Mouse (Mus musculus) R1 (cell line): ENCODE measurements around the gene Rars.

ENCODE experiments used
- DNase-seq: peaks from one replicate; pipeline ENCODE4 v3.0.0-alpha.2; 2018; ENCODE audit warnings: low read depth, low spot score

The Rars gene

DNA sequence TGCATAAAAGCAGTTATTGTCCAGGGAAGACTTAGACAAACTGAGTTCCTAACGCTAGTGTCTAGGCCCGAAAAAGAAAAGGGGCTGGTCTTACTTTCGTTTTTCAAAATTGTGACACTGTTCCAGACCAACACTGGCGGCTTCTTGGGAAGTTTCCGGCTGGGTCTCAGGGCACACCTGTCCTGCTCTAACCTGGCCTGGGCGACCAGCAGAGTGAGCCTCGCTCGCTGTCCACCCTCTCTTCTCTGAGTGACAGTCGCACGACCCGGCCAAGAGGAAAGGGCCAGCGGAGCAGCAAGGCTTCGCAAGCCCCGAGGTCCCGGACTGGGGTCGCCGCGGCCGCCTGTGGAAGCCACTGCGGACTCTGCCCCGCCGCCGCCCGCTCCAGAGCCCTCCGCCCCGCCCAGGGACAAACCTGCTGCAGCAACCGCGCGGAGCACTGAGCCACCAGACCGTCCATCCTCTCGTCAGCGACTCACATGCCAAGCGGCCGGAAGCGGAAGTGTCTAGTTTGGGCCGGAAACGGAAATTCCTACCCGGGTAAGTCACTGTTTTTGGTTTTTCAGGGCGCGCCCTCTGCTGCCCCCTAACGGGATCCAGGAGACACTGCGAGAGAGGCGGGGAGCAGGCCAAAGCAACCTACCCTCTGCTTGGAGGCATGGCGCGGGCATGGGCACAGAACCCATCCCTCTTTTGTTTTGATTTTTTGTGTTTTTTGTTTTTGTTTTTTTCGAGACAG is at the start of gene Rars:
TSS of gene Rars (minus strand) at position 485 of the 739 bp plus-strand sequence.
- DNase-seq = peak; percentile 97

DNA sequence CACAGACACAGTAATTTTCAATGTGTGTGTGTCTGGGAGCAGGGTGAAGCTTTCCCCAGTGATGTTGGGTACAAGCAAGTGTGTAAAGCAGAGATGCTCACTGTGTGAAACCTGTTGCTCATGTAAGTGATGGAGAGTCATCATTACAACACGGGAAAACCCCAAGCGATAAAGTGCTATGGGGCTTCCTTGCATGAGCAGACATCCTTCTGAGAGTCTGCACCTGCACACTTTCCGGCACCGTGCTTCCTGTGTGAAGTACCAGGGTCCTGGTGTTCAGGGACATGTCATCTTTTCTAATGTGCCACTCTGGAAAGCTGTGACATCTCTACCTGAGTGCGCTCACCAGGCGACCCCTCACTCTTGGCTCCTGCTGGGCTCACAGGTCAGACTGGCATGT is 48.5 kb upstream of the Rars start:
- no peak for DNase-seq

DNA sequence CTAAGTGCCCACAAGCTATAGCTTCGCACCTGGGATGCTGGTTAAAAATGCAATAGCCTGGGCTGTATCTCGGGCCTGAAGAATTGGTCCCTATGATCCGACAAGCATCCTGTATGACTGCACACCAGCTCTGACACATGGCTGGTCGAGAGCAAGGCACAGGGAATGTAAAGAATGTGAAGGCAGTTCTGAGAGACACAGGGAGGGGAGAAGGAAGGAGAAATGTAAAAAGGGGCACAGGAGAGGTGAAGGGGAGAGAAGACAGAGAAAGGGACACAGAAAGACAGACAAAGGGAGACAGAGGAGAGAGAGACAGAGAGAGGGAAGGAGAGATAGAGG is 44.2 kb upstream of the Rars start:
- DNase-seq = no peak

DNA sequence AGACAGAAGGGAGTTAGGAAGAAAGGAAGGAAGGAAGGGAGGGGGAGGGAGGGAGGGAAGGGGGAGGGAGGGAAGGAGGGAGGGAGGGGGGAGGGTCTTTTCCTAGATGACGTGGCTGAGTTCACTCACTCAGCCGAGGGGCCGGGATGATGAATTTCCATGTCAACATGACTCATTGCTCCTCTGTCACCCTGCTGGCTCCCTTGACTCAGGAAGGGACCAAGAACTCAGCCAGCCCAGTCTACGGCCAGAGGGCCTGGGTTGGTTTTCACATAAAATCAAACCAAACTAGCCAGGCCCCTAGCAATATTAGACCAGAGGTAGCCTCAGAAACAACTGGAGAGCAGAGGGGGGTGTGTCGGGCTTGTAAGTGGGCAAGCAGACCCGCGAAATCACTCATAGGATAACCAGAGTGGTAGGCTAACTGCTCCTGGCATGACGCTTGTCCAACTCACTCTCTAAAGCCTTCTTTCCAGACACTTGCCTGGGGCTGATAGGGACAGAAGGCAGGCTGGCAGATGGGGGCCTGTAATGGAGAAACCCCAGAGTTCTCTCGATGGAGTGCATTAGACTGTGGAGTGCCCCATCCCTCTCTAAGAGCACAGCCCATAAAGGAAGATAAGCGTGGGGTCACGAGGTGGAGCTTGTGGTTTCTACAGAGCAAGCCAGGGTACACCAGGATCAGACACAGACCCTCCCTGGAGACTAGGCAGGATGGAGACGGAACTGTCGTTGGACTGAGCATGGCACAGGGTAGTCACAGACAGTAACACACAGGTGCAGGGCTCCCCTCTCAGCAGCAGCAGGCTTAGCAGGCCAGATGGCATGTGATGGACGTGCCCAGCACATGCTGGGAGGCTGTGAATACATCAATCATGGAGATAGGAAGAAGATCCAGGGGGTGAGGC is 43.6 kb upstream of the Rars start:
- no peak for DNase-seq

DNA sequence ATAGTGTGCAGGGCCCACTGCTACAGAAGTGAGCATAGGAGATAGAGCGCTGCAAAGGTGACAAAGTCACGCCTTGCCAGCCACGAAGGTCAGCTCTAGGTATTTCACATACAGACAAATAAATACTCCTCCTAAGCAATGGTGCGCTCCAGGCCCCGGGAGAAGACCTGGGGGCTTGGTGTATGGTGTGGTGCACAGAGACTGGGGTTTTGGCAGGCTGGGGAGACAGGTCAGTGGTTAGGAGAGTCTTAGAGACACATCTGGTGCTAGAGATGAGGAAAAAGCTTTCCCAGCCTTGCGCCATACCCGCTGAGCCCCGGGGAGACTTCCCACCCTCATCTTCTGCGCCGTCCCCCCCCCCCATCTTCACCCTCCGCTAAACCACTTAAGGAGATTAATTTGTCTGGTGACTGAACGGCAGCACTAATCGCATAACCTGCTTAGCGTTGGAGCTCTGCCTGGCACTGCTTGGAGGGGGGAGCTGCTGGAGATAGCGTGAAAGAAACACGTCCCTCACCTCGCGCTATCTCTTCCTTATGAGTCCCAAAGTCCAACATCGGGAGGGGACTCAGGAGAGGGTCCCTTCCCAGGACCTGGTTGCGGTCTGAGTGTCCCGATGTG is 39.4 kb upstream of the Rars start:
- no peak for DNase-seq

DNA sequence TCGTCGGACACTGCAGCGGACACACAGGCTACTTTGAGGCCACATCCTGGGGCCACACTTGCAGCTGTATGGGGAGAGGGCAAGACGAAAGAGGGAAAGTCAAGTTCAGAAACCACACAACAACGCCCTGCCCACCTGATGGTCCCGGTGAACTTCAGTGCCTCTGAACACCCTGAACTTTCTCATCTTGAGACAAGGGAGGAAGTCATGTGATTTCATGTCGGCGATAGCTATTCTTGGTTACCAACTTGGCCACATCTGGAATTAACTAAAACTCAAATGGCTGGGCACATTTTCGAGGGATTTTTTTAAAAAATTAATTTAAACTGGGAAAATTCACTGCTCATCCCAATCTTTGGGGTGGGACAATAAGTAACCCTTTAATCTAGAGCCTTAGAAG is 36.7 kb upstream of the Rars start:
- DNase-seq = no peak

DNA sequence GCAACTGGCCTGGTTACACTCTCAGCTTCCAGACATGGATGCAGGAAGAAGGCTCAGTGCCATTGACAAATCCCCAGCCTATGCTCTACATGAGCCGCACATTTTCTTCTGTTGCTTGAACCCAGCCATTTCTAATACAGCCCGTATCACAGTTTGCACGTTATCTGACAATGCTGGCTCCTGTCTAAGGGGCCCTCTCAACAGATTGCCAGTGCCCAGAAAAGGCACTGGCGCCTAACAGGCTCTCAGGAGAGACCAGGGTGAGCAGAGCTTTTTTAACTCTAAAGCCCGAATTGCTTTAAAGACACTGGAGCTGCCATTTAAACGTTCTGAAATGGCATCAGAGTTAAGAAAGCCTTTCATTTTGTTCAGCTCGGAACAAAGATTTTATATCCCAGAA is 31.8 kb upstream of the Rars start:
- DNase-seq = no peak

DNA sequence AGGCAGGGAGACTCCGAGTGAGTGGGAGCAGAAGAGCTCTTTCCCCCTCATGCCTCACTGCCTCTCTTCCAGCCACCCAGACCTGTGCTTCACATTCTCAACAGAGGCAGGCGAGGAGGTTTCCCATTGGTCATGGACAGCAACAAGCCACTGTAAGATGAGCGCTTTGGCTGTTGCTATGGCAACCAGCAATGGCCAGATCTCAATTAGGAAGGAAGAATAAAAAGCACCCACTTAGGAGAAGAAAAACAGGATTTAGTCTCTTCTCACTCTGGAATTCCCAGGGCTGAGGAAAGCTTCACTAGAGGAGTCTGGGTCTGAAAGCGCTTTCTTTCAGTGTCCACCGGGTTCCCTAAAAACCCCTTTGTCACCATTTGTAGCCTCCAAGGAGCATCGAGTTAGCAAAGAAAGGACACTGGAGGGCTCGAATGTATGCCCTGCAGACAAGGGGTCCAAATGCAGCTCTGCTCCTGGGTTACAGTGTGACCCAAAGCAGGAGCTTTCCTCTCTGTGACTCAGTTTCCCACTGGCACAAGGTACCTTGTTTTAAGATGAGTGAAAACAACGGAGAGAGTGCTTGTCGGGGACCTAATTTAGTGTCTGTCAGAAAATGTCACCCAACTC is 30.8 kb upstream of the Rars start:
- DNase-seq = peak; percentile 79

DNA sequence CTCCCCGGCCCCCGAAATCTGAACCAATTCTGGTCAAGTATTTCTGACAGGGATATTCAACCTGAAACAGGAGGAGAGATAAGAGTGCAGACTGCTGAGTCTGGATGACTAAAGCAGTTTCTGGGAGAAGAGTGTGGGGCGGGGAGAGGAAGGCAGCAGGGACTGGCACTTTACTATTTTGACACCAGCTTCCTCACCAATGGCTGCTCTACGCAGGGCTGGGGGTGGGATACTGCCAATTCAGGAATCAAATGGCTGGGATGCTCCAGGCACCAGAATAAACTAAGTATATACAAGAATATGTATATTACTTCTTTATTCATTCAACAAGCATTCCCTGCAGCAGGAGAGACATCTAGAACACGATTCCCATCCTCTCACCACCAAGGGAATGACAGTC is 29.3 kb upstream of the Rars start:
- no peak for DNase-seq

DNA sequence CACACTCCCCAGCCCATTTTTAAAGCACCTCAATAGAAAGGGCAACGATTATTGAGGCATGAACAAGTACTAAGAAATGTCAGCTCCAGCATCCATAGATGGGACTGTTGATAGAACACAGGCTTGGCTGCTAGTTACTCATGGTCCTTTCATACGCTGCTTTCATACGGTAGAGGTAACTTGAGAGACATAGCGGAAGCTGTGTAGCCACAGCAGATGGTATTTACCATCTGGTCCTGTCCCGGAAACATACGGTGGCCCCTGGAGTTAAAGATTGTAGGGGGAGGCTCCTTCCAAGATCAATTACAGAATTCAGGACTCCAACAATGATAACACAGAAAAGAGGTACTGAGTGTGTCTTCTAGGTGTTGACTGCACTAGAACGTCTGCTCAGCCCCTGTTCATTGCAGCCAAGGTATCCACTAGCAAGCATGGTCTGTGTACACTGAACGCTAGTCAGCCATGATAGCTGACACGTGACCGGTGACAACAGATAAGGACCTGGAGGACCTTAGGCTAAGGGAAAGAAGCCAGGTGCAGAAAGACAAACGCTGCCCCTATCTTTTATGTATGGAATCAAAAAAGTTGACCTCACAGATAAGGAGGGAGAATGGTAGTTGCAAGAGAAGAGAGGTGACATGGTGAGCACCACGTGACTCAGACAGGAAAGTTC is 23.2 kb upstream of the Rars start:
- no peak for DNase-seq

DNA sequence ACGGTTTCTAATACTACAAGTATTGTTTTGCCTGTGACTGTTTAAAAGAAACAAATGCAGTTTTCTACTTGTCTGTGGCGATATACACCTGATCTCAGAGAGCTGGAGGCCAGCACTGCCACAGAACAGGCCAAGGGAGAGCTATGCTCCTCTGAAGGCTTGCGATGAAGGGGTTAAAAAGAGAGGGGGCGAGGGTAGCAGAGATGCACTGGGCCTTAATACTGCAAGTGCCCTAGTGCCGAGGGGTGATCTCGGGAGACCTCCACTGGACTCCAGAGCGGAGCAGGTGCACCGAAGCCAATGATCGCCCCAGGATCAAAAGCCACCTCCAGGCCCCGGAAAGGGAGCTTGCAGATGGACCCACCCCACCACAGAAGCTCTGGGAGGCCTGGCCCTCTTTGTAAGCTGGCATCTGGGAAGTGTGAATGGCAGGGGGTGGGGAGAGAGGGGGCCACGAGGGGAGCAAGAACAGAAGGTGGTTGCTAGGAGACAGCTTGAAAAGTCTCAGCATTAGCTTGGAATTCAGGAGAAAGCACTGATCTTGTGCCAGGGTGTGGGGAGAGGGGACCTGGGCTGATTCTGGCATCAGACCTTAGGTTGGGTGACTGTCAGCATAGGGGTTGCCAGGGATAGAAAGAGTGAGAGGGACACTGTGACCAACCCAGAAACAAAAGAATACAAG is 22.2 kb upstream of the Rars start:
- DNase-seq = no peak

DNA sequence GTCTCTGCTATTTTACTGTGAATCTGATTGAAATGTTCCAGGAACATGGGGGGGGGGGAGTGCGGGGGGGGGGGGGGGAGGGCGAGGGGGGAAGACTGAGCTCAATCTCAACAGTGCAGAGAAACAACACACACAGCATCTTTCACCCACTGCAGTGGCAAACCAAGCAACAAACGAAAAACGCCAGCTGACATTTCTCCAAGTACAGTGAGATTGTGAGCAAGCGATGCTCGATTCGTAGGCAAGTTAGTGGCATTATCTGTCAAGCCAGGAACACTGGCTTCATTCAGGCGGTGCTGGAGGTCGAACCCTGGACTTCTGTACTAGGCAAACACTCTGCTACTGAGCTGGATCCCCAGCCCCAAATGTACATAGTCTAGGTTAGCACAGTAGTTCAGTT is 21.3 kb upstream of the Rars start:
- no peak for DNase-seq

DNA sequence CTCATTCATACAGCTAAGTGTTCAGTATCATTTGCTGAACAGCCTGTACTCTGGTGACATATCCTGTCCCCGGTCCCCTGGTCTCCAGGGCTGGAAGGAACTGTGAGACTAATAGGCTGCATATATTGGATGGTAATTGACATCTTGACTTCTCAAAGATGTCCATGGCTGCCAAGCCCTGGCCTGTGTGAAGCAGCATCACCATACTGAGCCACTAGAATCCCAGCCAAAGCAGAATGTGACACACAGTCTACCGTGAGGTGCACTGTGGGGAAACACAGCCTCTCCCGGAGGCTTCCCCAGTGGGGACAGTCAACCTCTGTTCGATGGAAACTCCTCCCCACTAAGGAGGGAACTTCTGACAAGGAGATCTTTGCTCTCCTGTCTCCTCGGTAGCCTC is 20.6 kb upstream of the Rars start:
- no peak for DNase-seq

DNA sequence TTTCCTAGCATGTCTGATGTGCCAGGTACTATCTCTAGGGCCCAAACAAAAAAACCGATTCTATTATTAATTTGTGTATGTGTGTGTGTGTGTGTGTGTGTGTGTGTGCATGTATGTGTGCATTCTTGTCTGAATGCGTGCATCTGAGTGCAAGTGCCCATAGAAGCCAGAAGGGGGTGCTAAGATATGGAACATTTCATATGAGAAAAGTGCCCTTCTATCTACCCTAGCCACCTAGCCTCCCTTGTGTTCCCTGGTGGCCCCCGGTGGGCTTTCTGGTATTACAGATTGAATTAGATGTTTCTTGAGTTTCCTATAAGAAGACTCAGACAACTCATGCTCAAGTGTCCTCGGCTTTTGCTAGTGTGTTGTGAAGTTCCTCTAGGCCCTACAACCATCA is 19.3 kb upstream of the Rars start:
- DNase-seq = peak; percentile 64

DNA sequence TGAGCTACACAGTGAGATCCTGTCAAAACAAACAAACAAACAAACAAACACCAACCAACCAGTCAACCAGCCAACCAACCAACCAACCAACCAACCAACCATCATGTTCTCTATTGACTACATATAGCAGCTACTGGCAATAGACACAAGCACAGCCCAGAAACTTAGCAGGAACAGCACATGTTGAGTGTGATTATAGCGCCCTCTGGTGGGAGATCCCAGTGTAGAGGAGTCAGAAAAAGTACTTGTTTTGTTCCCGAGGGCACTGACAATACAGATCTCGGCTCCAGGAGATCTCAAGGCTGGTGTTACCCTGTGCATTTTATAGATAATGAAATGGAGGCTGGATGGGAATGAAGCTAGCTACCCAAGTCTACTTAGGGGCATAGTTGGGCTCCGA is 18.4 kb upstream of the Rars start:
- DNase-seq = peak; percentile 91

DNA sequence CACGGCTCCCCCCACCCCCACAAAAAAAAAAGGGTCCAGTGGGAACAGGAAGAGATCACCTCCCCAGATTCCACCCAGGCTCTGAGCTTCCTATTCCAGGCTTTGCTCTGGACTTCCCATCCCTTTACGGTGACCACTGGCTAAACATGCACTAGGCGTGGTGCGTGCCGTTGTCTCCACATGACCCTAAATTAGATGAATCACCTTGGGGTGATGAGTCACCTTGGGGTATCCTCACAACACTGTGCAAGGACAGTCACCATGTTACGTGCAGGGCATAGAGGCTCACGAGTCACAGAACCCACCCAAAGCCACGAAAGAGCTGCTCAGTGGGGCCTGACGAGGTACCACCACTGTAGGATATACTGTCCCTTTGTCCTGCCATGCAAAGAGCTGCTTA is 10.0 kb upstream of the Rars start:
- DNase-seq = no peak

DNA sequence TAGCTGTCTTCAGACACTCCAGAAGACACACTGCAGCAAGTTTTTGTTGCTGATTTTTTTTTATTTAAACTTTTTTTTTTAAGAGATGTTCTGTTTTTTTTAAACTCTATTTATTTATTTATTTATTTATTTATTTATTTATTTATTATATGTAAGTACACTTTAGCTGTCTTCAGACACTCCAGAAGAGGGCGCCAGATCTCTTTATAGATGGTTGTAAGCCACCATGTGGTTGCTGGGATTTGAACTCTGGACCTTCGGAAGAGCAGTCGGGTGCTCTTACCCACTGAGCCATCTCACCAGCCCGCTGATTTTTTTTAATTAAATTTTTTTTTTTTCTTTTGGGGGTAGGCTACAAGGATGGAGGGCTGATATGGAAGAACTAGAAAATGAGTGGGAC is 8.3 kb upstream of the Rars start:
- peak; percentile 61 for DNase-seq

DNA sequence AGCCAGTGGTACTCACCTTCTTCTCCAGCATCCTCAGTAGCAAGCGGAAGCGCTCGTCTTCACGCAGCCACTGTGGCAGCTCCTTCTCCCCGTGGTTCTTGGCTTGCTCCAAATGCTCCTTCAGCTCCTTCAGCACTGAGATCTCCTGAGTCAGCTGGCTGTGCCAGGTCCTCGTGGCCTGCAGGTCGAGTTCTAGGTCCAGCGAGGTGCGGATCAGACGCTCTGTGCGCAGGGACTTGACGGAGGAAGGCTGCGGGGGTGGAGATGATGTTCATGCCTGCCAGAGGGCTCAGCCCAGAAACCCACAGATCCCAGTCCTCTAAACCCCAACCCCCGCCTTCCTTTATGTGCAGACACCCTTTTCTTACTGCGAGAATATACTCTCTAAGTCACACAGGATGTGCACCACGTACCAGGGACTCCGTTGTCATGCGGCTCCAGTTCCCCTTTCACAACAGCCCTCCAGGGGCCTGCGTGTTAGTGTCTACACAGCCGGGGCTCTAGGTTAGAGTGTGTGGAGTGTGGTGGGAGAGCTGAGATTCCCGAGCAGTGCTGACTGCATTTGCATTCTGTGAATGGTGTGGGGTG is 7.5 kb upstream of the Rars start:
- peak; percentile 51 for DNase-seq

DNA sequence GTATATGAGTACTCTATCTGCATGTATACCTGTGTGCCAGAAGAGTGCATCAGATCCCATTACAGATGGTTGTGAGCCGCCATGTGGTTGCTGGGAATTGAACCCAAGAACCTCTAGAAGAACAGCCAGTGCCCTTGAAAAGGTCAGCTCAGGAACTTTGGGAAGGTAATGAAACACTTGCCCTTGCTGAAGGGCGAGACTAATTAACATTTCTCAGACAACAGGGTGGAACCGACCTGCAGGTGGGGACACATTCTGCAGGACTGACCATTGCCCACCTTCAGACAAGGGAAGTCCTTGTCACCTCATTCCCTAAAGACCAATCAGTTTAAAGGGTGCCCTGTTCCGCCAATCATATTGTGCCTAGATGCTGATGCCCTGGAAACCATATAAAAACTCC is 6.5 kb upstream of the Rars start:
- DNase-seq = peak; percentile 65

DNA sequence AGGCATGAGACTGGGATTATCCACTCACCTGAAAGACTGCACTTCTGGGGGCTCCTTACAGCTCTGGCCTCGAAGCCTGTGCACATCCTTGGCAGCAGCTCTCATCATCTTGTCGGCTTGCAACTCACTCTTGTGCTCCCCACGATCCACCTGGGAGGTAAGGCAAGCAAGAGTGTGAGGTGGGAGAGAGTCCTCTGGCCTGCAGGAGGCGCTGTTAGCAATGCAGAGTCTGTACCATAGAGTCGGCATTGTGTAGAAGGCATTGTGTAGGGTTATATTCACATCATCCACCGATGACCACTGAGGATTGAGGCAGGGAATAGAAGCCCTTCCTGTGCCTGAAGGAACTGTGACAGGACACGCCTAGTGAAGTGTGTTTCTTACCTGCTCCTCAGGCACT is 6.0 kb upstream of the Rars start:
- peak; percentile 92 for DNase-seq
